Mouse (Mus musculus) midbrain, embryonic 11.5 days (tissue): ENCODE measurements around the gene Ccdc113. TPM values are rescaled to one million over a fixed set of nuclear protein-coding genes. Genes with fewer than 3 reads are reported as not detected.
A peak's percentile ranks its signal among the peaks of the same experiment; 100 is the strongest.
"Not testable (repeated sequence)": the region's sequence is repeated elsewhere in the genome, so short reads cannot be mapped to it uniquely, and the experiment has no call there.

Source experiments
- ATAC-seq: fragments of 200-750 bp; cut with Nextera tagmentation; 2 replicates; pipeline ENCODE4 v1.8.0; 2017; ENCODE audit warnings: moderate TSS enrichment, moderate library complexity; ENCODE audit not compliant: low FRiP score
- DNase-seq: peaks from one replicate; pipeline ENCODE4 v3.0.0; 2015; ENCODE audit warnings: low spot score; ENCODE audit errors: missing footprints
- H3K27ac ChIP-seq: fragments of 300-500 bp; sonication (generic); 2 replicates; pipeline ENCODE4 v1.5.1; 2014; ENCODE audit warnings: low read depth, low read length
- H3K27me3 ChIP-seq: fragments of 300-500 bp; sonication (generic); 2 replicates; pipeline ENCODE4 v1.6.1; 2014; ENCODE audit warnings: mild to moderate bottlenecking, low read length, moderate library complexity, mixed read lengths; ENCODE audit not compliant: control insufficient read depth, insufficient read depth
- H3K36me3 ChIP-seq: fragments of 300-500 bp; sonication (generic); 2 replicates; pipeline ENCODE4 v1.6.1; 2014; ENCODE audit warnings: mild to moderate bottlenecking, low read length, moderate library complexity, mixed read lengths; ENCODE audit not compliant: control insufficient read depth, insufficient read depth
- H3K4me1 ChIP-seq: fragments of 300-500 bp; sonication (generic); 2 replicates; pipeline ENCODE4 v1.6.1; 2014; ENCODE audit warnings: low read length; ENCODE audit not compliant: control insufficient read depth, insufficient read depth
- H3K4me2 ChIP-seq: fragments of 300-500 bp; sonication (generic); 2 replicates; pipeline ENCODE4 v1.6.1; 2014; ENCODE audit warnings: mild to moderate bottlenecking, moderate library complexity
- H3K4me3 ChIP-seq: fragments of 300-500 bp; sonication (generic); 2 replicates; pipeline ENCODE4 v1.5.1; 2014; ENCODE audit warnings: low read depth, low read length
- H3K9ac ChIP-seq: fragments of 300-500 bp; sonication (generic); 2 replicates; pipeline ENCODE4 v1.6.1; 2014; ENCODE audit warnings: low read length
- H3K9me3 ChIP-seq: fragments of 300-500 bp; sonication (generic); 2 replicates; pipeline ENCODE4 v1.6.1; 2016; ENCODE audit warnings: low read length; ENCODE audit not compliant: control insufficient read depth
- WGBS: fragments of 180-500 bp; shearing (Covaris S2); extraction: QIAGEN DNeasy Blood & Tissue Kit; methylation state at CpG from one replicate; pipeline ENCODE4 v1.1.7; 2014; 5-methylcytosine and 5-hydroxymethylcytosine counted together
- polyA plus RNA-seq: library from polyadenylated mRNA; unstranded; fragments of >200 nt; fragmentation: Nextera tagmentation; extraction: Ambion mirVana; gene quantifications from 2 replicates; pipeline ENCODE4 v1.2.1, GENCODE M21; 2014

Gene Ccdc113
- polyA plus RNA-seq, 1 experiment from 2014 or later, result not detected

DNA sequence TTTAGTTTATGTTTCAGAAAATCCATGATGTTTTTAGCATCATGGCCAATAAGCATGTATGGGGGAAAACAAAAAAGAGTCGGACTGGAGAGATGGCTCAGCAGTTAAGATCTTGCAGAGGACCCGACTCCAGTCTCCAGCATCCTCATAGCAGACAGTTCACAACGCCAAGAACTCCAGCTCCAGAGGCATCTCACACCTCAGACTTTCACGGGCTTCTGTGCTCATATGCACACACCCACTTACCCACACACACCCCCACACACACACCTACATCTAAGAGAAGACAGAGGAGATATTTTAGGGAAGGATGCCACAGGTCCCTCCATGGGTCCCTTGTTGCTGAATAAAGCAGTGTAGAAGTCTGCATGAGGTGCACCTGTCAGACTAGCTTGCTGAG lies 56.7 kb downstream of the Ccdc113 start:
- no peak overlapping the region for H3K4me2 ChIP-seq
- H3K4me1 ChIP-seq, result no peaks in the 10 kb centered on the region
- ATAC-seq (no peak), DNase-seq (no peak)
- no peak overlapping the region for H3K4me3 ChIP-seq
- H3K9ac ChIP-seq, result no peak overlapping the region
- no peaks in the 10 kb centered on the region for H3K27me3 ChIP-seq
- no peaks in the 10 kb centered on the region for H3K9me3 ChIP-seq
- 86% methylated on average over 4 of the region's 4 CpGs for WGBS
- no peaks in the 10 kb centered on the region for H3K36me3 ChIP-seq
- H3K27ac ChIP-seq, result no peak overlapping the region

- Histone ChIP-seq H3K4me3 (no peak overlapping the region), H3K27me3 (no peaks in the 10 kb centered on the region), H3K4me2 (no peak overlapping the region), H3K9ac (no peak overlapping the region), H3K27ac (no peak overlapping the region), H3K36me3 (no peaks in the 10 kb centered on the region), H3K9me3 (no peaks in the 10 kb centered on the region), H3K4me1 (no peaks in the 10 kb centered on the region)
- no peak for ATAC-seq
- no peak for DNase-seq
- whole genome bisulfite sequencing, result 85% methylated on average over 12 of the region's 12 CpGs
Measured at GRCm38 (mm10) chr8:95592131-95592780, 58.4 kb downstream of the Ccdc113 start.

- no peaks in the 10 kb centered on the region for H3K27me3 ChIP-seq
- 94% methylated on average over 7 of the region's 7 CpGs for WGBS
- no peak for ATAC-seq
- no peak overlapping the region for H3K4me2 ChIP-seq
- no peaks in the 10 kb centered on the region for H3K36me3 ChIP-seq
- H3K4me3 ChIP-seq, result no peak overlapping the region
- H3K9ac ChIP-seq, result no peak overlapping the region
- H3K27ac ChIP-seq, result no peak overlapping the region
- no peaks in the 10 kb centered on the region for H3K4me1 ChIP-seq
- DNase-seq, result no peak
- no peaks in the 10 kb centered on the region for H3K9me3 ChIP-seq
Measured at GRCm38 (mm10) chr8:95593439-95594393, 59.8 kb downstream of the Ccdc113 start.

DNA sequence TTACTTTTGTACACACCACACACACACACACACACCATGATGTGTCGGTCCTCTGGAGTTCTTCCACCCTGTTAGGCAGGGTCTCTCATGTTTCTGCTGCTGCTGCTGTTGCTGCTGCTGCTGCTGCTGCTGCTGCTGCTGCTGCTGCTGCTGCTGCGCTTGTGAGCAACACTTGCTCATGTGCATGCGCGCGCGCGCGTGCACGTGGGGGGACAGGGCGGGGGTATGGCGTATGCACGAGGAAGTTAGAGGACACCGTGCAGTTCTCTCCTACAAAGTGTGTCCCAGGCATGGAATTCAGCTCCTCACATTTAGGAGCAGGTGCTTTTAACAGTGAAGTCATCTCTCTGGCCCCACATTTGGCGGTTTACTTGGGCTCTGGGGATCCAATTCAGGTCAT lies 61.2 kb downstream of the Ccdc113 start:
- no peak for DNase-seq

DNA sequence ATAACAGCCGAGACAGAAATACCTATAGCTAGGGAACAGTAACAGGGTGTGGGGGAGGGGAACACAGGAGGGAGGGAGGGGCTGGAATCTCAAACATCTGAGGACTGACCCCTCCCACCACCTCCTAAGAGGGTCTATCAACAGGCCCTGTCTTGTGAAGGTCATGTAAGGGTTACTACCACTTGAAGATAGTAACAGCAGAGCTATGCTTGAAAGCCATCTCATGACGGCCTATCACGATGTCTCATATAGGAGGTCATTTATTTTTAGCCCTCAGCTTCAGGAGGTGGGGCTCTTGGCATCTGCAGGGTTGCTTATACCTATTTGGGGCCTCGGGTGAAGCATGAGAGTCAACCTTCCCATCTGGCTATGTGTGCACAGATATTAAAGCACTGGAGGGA lies 63.0 kb downstream of the Ccdc113 start:
- H3K4me1 ChIP-seq, result no peaks in the 10 kb centered on the region
- no peak for DNase-seq
- H3K9ac ChIP-seq, result no peak overlapping the region
- no peak overlapping the region for H3K27ac ChIP-seq
- H3K4me3 ChIP-seq, result no peak overlapping the region
- no peaks in the 10 kb centered on the region for H3K36me3 ChIP-seq
- no peak overlapping the region for H3K4me2 ChIP-seq
- H3K9me3 ChIP-seq, result no peaks in the 10 kb centered on the region
- no peak for ATAC-seq
- WGBS, result 85% methylated on average over 4 of the region's 4 CpGs
- no peaks in the 10 kb centered on the region for H3K27me3 ChIP-seq

More for the DNA sequence above, 61.2 kb downstream of the Ccdc113 start:
- Histone ChIP-seq H3K9ac (no peak overlapping the region), H3K4me2 (no peak overlapping the region), H3K4me1 (no peaks in the 10 kb centered on the region), H3K4me3 (no peak overlapping the region), H3K27ac (no peak overlapping the region), H3K9me3 (no peaks in the 10 kb centered on the region), H3K36me3 (no peaks in the 10 kb centered on the region), H3K27me3 (no peaks in the 10 kb centered on the region)
- 85% methylated on average over 14 of the region's 14 CpGs for WGBS
- no peak for ATAC-seq

DNA sequence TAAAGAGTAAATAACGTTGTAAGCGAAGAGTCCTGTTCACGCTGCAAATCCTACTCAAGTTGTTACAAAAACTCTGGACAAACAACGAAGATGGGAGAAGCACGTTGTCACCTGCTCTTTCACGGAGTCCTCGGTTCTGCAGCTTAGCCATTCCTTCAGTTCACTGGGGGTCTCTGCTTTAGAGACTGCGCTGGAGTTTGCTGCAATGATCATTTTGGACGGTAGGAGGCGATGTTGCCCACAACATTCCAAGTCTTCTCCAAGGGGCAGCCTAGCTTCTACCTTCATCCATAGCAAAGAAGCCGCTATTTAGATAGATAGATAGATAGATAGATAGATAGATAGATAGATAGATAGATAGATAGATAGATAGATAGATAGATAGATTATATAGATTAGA lies 66.0 kb downstream of the Ccdc113 start:
- no peaks in the 10 kb centered on the region for H3K4me1 ChIP-seq
- no peak overlapping the region for H3K4me3 ChIP-seq
- no peak overlapping the region for H3K9ac ChIP-seq
- ATAC-seq, result 0 out of 2 replicates have a peak, but pooled peaks have one; percentile 46
- no peaks in the 10 kb centered on the region for H3K36me3 ChIP-seq
- H3K9me3 ChIP-seq, result no peaks in the 10 kb centered on the region
- no peak overlapping the region for H3K27ac ChIP-seq
- DNase-seq, result peak; percentile 99
- H3K4me2 ChIP-seq, result no peak overlapping the region
- H3K27me3 ChIP-seq, result no peaks in the 10 kb centered on the region
- 12% methylated on average over 11 of the region's 11 CpGs for WGBS

- no peak overlapping the region for H3K27ac ChIP-seq
- DNase-seq (no peak), ATAC-seq (no peak)
- 75% methylated on average over 15 of the region's 15 CpGs for WGBS
- no peak overlapping the region for H3K9ac ChIP-seq
- H3K4me3 ChIP-seq, result no peak overlapping the region
- H3K9me3 ChIP-seq, result no peaks in the 10 kb centered on the region
- no peaks in the 10 kb centered on the region for H3K36me3 ChIP-seq
- H3K4me1 ChIP-seq, result no peaks in the 10 kb centered on the region
- H3K27me3 ChIP-seq, result no peaks in the 10 kb centered on the region
- no peak overlapping the region for H3K4me2 ChIP-seq
Measured at GRCm38 (mm10) chr8:95601306-95601705, 67.4 kb downstream of the Ccdc113 start.

DNA sequence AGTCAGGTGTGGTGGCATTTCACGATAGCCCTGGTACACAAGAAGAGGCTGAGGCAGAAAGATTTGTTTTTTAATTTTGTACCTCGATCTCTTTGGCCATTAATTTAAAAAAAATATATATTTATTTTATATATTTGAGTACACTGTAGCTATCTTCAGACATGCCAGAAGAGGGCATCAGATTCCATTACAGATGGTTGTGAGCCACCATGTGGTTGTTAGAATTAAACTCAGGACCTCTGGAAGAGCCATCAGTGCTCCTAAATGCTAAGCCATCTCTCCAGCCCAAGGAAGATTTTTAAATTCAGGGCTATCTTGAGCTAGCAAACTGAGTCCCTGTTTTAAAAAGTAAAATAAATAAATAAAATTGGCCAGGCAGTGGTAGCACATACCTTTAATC lies 68.3 kb downstream of the Ccdc113 start:
- no peak for ATAC-seq
- H3K9ac ChIP-seq, result no peak overlapping the region

GRCm38 (mm10) chr8:95606509-95606908 lies 72.6 kb downstream of the Ccdc113 start:
- not testable (repeated sequence) for H3K4me1 ChIP-seq, DNase-seq, H3K9ac ChIP-seq, H3K4me2 ChIP-seq, ATAC-seq, H3K27me3 ChIP-seq, H3K36me3 ChIP-seq, H3K4me3 ChIP-seq, H3K9me3 ChIP-seq, H3K27ac ChIP-seq
- WGBS, result 30% methylated on average over 4 of the region's 5 CpGs

More for the DNA sequence above, 68.3 kb downstream of the Ccdc113 start:
- DNase-seq, result no peak
- no peak overlapping the region for H3K4me2 ChIP-seq
- no peaks in the 10 kb centered on the region for H3K4me1 ChIP-seq
- no peak overlapping the region for H3K4me3 ChIP-seq
- H3K27me3 ChIP-seq, result no peaks in the 10 kb centered on the region
- no peaks in the 10 kb centered on the region for H3K36me3 ChIP-seq
- WGBS, result 77% methylated on average over 2 of the region's 2 CpGs
- no peak overlapping the region for H3K27ac ChIP-seq
- H3K9me3 ChIP-seq, result no peaks in the 10 kb centered on the region
